Mouse (Mus musculus) hindbrain, embryonic 15.5 days (tissue): ENCODE measurements at regions not wholly inside any gene's neighbourhood (a gene's known extent, or its start where the extent isn't known, plus 50 kb on each side); places are given as distances from the start of the nearest gene placed in this dataset.

Experiments
- ATAC-seq: fragments of 200-750 bp; cut with Nextera tagmentation; 2 replicates; pipeline ENCODE4 v1.8.0; 2017; ENCODE audit warnings: low read depth, moderate number of reproducible peaks, moderate TSS enrichment; ENCODE audit not compliant: low FRiP score
- H3K27ac ChIP-seq: fragments of 300-500 bp; sonication (generic); replicated peaks from 2 replicates; pipeline ENCODE4 v1.5.1; 2015; ENCODE audit warnings: mild to moderate bottlenecking, inconsistent platforms
- H3K27me3 ChIP-seq: fragments of 300-500 bp; sonication (generic); 2 replicates; pipeline ENCODE4 v1.6.1; 2015; ENCODE audit warnings: control low read depth, inconsistent platforms
- H3K36me3 ChIP-seq: fragments of 300-500 bp; sonication (generic); 2 replicates; pipeline ENCODE4 v1.6.1; 2015; ENCODE audit warnings: control low read depth, inconsistent platforms
- H3K4me1 ChIP-seq: fragments of 300-500 bp; sonication (generic); replicated peaks from 2 replicates; pipeline ENCODE4 v1.6.1; 2015; ENCODE audit warnings: control low read depth, inconsistent platforms
- H3K4me2 ChIP-seq: fragments of 300-500 bp; sonication (generic); 2 replicates; pipeline ENCODE4 v1.6.1; 2015; ENCODE audit warnings: moderate library complexity, mild to moderate bottlenecking, inconsistent platforms
- H3K4me3 ChIP-seq: fragments of 300-500 bp; sonication (generic); 2 replicates; pipeline ENCODE4 v1.5.1; 2015; ENCODE audit warnings: mild to moderate bottlenecking, inconsistent platforms
- H3K9ac ChIP-seq: fragments of 300-500 bp; sonication (generic); 2 replicates; pipeline ENCODE4 v1.6.1; 2015; ENCODE audit warnings: inconsistent platforms
- H3K9me3 ChIP-seq: fragments of 300-500 bp; sonication (generic); 2 replicates; pipeline ENCODE4 v1.6.1; 2016; ENCODE audit warnings: control low read depth, inconsistent platforms
- WGBS: fragments of 180-500 bp; shearing (Covaris S2); methylation state at CpG from one replicate; pipeline ENCODE4 v1.1.7; 2015; 5-methylcytosine and 5-hydroxymethylcytosine counted together

DNA sequence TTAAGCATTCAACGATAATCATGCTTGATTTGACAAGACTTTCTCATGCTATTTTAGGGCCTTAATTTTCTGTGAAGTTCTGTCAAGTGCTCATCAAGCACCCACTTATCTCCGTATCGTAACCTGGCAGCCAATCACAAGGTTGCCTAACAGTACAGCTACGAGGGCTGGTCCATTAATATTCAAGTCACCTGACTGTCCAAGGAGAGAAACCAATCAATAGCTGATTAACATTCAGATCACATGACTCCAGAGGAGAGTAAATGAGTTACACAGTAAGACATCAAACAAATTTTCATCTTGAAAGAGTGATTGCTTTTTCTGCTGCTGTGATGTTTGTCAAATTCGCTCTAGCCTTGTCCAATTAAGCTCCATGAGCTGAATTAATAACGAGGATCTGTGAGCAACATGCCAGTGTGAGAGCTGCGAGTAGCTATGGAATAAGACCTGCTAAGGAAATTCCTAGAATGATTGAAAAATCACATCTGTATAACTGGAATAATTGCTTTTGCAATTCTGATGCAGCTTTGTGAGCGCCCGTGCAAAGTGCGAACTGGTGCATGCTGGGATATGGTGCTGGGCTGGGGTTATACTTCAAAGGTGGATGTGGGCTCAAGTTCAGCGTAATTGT is 181.9 kb upstream of the Tle1 start:
- peak overlapping the region; percentile 49 for H3K4me2 ChIP-seq
- H3K9ac ChIP-seq = 0 out of 2 replicates have a peak overlapping the region, but pooled peaks have one; percentile 5
- no peak overlapping the region for H3K27ac ChIP-seq
- H3K9me3 ChIP-seq = no peaks in the 10 kb centered on the region
- no peaks in the 10 kb centered on the region for H3K36me3 ChIP-seq
- H3K4me1 ChIP-seq = peaks cover 37% of the 10 kb centered on the region
- ATAC-seq = peak; percentile 67
- WGBS = 32% methylated on average over 11 of the region's 11 CpGs
- H3K27me3 ChIP-seq = peaks cover 6% of the 10 kb centered on the region; the same call in 1 of the 2 replicates
- peak overlapping the region; percentile 21; the same call in 1 of the 2 replicates for H3K4me3 ChIP-seq

DNA sequence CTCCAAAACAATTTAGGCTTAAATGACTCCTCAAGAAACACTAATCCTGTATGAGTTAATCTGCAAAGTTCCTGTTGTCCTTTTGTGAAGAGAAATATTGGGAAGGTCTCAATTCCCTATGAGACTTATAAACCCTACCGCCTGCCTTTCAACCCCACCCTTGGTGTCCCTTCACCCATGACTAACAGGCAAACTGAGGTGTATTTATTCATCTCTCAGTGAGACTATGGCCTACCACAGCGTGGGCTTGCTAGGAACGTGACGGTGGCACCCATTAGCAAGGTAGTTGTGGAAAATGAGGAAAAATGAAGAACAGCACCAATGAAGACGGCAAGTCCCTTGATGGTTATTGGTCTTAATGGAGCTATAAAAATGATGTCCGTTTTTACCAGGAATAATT is 181.0 kb upstream of the Tle1 start:
- Histone ChIP-seq H3K4me2 (no peak overlapping the region), H3K9me3 (no peaks in the 10 kb centered on the region), H3K27me3 (0 out of 2 replicates have a peak, but pooled peaks cover 6% of the 10 kb centered on the region), H3K4me3 (no peak overlapping the region), H3K27ac (no peak overlapping the region), H3K4me1 (peaks cover 37% of the 10 kb centered on the region), H3K9ac (no peak overlapping the region), H3K36me3 (no peaks in the 10 kb centered on the region)
- ATAC-seq = no peak
- 40% methylated on average over 6 of the region's 6 CpGs for WGBS

DNA sequence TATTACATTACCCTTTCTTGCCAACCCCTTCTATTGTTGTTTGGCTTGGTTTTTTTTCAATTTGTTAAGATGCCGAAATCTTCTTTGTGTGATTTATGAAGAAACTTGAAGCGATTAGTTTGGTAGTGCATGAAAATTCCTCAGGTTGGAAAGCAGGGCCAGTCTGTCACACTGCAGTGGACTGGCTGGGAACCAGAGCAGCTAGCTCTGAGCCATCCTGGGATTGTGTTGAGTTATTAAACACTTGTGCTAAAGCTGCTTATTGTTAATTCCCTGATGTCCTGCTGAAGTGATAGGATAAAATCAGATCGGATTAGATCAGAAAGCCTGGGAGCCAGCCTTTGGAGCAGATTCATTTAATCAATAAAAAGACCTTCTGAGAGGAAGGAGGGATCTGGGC is 180.4 kb upstream of the Tle1 start:
- peaks cover 36% of the 10 kb centered on the region for H3K4me1 ChIP-seq
- no peak overlapping the region for H3K27ac ChIP-seq
- H3K4me2 ChIP-seq = no peak overlapping the region
- H3K4me3 ChIP-seq = no peak overlapping the region
- peaks cover 6% of the 10 kb centered on the region; the same call in 1 of the 2 replicates for H3K27me3 ChIP-seq
- no peaks in the 10 kb centered on the region for H3K36me3 ChIP-seq
- 56% methylated on average over 3 of the region's 3 CpGs for WGBS
- no peak for ATAC-seq
- no peak overlapping the region for H3K9ac ChIP-seq
- no peaks in the 10 kb centered on the region for H3K9me3 ChIP-seq

DNA sequence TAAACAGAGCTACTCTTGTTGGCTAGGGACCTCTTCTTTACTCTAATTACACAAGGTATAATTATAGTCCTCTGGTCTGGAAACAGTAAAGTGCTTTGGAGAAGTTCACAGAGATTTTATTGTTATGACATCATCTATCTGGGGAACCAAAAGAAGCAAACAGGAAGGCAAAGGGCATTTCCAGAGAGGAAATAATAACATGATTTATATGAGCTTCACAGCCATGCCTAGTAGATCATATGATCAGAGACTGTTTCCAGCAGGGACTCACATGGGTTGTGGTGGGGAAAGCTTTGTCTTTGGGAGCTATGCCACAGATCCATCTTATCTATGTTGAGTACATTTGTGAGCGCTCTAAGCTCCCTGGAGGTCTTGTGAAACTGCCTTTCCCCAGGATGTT is 178.8 kb upstream of the Tle1 start:
- no peak overlapping the region for H3K4me3 ChIP-seq
- H3K27ac ChIP-seq = no peak overlapping the region
- peaks cover 6% of the 10 kb centered on the region; the same call in 1 of the 2 replicates for H3K27me3 ChIP-seq
- ATAC-seq = no peak
- WGBS = 97% methylated on average over 1 of the region's 1 CpGs
- H3K4me2 ChIP-seq = no peak overlapping the region
- no peak overlapping the region for H3K9ac ChIP-seq
- H3K9me3 ChIP-seq = no peaks in the 10 kb centered on the region
- H3K36me3 ChIP-seq = no peaks in the 10 kb centered on the region
- H3K4me1 ChIP-seq = peaks cover 20% of the 10 kb centered on the region

DNA sequence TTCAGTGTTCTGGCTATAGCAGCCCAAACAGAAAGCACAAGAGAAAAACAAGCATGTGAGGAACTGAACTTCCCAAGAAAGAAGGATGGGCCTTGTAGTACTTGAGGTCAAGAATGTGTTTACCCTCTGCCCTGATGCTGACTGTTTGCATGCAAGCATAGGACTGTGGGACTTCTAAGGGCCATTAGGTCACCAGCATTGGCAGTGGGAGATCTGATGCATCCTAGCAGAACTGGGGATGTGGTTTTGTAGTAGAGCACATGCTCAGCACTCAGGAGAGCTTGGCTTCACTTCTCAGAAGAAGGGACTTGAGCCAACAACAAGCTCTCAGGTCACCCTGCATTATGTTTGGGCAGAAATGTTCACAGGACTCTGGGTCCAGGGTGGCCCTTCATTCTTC is 178.3 kb upstream of the Tle1 start:
- no peaks in the 10 kb centered on the region for H3K36me3 ChIP-seq
- no peak overlapping the region for H3K4me3 ChIP-seq
- peaks cover 6% of the 10 kb centered on the region; the same call in 1 of the 2 replicates for H3K27me3 ChIP-seq
- H3K9me3 ChIP-seq = no peaks in the 10 kb centered on the region
- no peak overlapping the region for H3K27ac ChIP-seq
- H3K4me1 ChIP-seq = peaks cover 17% of the 10 kb centered on the region
- no peak for ATAC-seq
- H3K4me2 ChIP-seq = no peak overlapping the region
- H3K9ac ChIP-seq = no peak overlapping the region

DNA sequence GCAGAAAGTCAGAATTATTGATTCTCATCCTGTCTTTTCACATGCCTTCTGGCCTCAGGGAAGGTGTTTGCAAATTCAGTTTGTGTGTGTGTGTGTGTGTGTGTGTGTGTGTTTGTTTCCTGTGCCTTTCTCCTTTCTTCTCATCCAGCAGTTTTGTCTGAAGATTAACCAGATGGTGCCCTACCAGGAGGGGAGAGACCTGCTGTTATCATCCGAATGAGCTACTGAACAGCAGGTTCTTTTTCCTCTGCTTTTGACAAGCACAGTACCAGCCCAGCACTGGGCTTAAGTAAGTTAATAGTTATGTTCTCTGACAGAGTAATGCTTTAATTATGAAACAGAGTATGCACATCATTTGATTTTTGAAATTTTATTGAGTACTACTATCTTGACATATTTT is 176.8 kb upstream of the Tle1 start:
- WGBS = 22% methylated on average over 1 of the region's 1 CpGs
- Histone ChIP-seq H3K9me3 (no peaks in the 10 kb centered on the region), H3K9ac (no peak overlapping the region), H3K27me3 (peaks cover 8% of the 10 kb centered on the region; the same call in 1 of the 2 replicates), H3K36me3 (no peaks in the 10 kb centered on the region), H3K27ac (no peak overlapping the region), H3K4me3 (no peak overlapping the region), H3K4me1 (peaks cover 3% of the 10 kb centered on the region), H3K4me2 (no peak overlapping the region)
- ATAC-seq = peak; percentile 70; the same call in 1 of the 2 replicates

DNA sequence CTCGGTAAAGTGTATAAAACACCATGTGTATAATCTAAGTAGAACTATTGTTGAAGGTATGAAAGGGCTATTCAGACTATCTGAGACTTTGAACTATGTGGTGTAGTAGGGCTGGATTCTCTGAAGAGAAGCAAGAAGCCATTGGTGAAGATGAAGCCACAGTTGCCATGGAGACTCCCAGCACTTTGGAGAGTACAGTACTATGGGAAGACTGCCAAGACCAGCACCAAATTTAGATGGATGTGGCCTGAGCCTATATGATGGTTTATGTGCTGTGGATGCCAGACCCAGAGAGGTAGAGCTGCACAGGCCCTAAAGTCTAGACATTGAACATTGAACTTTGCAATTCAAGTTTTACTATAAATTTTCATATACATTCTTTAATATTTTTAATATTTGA is 151.3 kb upstream of the Tle1 start:
- Histone ChIP-seq H3K4me1 (no peaks in the 10 kb centered on the region), H3K27ac (no peak overlapping the region), H3K36me3 (no peaks in the 10 kb centered on the region), H3K9ac (no peak overlapping the region), H3K9me3 (no peaks in the 10 kb centered on the region), H3K4me2 (no peak overlapping the region), H3K27me3 (no peaks in the 10 kb centered on the region), H3K4me3 (no peak overlapping the region)
- WGBS = 43% methylated on average over 1 of the region's 1 CpGs
- no peak for ATAC-seq

DNA sequence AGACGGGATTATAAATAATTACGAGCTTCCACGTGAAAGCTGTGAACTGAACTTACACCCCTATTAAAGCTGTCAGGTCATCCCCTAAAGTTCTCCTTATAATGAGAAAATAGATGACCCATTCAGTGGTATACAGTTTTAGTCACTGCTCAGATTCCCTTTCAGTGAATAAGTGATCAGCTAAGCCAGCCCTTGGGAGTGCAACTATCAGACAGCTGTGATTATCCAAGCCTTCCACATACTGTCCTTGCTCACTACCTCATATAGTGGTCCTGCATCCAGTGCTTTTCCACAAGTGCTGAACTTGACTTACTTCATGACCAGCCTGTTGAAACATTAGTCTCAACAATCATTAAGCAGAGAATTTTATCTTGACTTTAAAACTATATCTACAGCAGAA is 131.2 kb upstream of the Tle1 start:
- no peaks in the 10 kb centered on the region for H3K4me1 ChIP-seq
- no peak overlapping the region for H3K4me3 ChIP-seq
- H3K27ac ChIP-seq = no peak overlapping the region
- H3K9ac ChIP-seq = no peak overlapping the region
- H3K36me3 ChIP-seq = no peaks in the 10 kb centered on the region
- no peak for ATAC-seq
- H3K4me2 ChIP-seq = no peak overlapping the region
- H3K9me3 ChIP-seq = no peaks in the 10 kb centered on the region
- H3K27me3 ChIP-seq = no peaks in the 10 kb centered on the region
- WGBS = 83% methylated on average over 3 of the region's 3 CpGs

DNA sequence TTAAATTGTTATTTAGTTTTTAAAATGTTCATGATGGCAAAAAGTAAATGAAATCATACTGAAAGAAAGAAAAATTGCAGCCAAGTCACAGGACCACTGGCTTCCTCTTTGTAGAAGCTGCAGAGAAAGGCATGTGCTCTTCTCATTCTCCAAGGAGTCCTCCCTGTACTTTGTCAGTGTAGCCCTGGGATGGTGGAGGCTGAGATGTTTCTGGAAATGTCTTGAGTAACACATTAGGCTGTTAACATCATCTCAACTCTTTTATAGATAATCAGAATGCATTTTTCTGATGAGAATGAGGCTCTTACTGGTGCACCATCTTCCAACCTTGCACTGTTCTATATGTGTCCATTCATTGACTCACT is 128.3 kb upstream of the Tle1 start:
- no peaks in the 10 kb centered on the region for H3K27me3 ChIP-seq
- no peak overlapping the region for H3K27ac ChIP-seq
- no peaks in the 10 kb centered on the region for H3K36me3 ChIP-seq
- no peaks in the 10 kb centered on the region for H3K9me3 ChIP-seq
- no peak for ATAC-seq
- H3K4me2 ChIP-seq = no peak overlapping the region
- H3K4me1 ChIP-seq = no peaks in the 10 kb centered on the region
- no peak overlapping the region for H3K9ac ChIP-seq
- H3K4me3 ChIP-seq = no peak overlapping the region

DNA sequence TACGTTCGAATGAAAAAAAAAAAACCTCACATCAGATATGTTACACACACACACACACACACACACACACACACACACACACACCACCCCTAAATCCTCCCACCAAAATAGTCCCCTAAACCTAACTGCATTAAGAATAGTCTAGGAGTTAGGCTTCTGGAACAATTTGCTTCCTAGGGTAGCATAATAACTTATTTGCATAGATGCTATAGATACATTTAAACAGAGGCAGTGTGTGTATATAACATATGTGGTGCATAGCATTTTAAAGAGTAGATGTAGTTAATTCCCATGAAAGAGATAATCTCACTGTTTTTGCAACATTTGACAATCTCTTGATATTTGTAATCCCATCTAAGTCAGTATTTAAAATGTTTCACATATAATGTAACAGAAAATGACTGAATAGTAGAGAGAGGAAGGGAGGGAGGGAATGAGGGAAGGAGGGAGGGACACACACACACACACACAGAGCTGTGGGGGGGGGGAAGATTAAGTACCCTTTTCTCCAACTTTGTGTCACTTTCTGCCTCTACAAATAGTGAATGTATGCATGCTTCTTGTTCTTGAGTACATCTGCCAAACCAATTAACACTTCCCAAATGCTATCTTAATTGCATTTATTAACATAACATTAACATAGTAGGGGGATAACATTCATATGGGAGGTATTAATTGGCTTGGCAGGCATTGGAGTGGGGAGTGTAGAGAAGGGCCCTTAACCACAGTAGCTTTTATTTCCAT is 127.7 kb upstream of the Tle1 start:
- no peaks in the 10 kb centered on the region for H3K4me1 ChIP-seq
- H3K36me3 ChIP-seq = no peaks in the 10 kb centered on the region
- H3K9me3 ChIP-seq = no peaks in the 10 kb centered on the region
- H3K9ac ChIP-seq = no peak overlapping the region
- H3K27me3 ChIP-seq = no peaks in the 10 kb centered on the region
- H3K4me2 ChIP-seq = no peak overlapping the region
- 95% methylated on average over 2 of the region's 2 CpGs for WGBS
- no peak for ATAC-seq
- H3K27ac ChIP-seq = no peak overlapping the region
- no peak overlapping the region for H3K4me3 ChIP-seq

DNA sequence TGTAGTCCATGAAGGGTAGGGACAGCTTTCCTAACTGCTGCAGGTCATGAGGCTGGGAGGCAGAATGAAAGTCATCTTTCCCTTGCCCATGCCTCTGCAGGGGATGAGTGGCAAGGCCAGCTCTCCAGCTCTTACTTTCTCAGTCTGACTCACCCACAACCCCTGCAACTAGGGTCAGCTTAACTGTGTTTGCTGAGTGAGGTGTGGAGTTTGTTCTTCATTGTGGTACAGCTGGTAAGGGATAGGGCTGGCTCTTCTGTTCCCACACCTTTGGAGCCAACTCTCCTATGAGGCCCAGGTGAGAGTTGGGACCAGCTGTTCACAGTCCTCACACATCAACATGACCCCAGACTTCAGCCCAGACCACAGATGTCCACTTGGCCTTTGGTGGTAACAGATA is 124.2 kb upstream of the Tle1 start:
- no peaks in the 10 kb centered on the region for H3K27me3 ChIP-seq
- H3K9ac ChIP-seq = no peak overlapping the region
- H3K27ac ChIP-seq = no peak overlapping the region
- no peak overlapping the region for H3K4me3 ChIP-seq
- no peaks in the 10 kb centered on the region for H3K36me3 ChIP-seq
- no peak overlapping the region for H3K4me2 ChIP-seq
- no peak for ATAC-seq
- no peaks in the 10 kb centered on the region for H3K4me1 ChIP-seq
- H3K9me3 ChIP-seq = no peaks in the 10 kb centered on the region

DNA sequence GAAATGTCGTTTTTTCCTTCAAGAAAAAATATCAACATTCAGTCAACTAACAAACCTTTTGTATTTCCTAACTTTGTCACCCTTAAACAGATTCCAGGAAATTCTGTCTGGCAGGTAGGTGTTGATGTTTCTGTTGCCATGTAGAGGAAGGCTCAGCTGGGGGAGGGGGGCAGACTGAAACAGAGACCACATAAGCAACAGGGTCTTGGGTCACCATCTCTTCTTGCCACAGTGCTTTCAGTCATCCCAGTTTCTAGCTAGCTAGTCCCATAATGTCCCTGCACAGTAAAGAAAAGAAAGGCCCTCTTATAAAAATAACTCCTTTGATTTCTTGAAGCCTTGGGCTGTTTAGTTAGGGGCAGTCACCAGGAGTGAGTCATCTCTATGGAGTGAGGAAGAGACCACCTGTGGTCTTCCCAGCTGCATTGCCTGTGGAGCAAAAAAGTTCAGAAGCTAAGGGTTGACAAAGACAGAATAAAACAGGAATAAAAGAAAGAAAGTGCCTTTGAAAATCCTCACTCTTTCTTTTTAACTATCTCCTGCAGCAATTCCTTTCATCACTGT is 84.5 kb upstream of the Tle1 start:
- WGBS = 63% methylated on average over 1 of the region's 1 CpGs
- Histone ChIP-seq H3K4me3 (no peak overlapping the region), H3K36me3 (no peaks in the 10 kb centered on the region), H3K27ac (no peak overlapping the region), H3K4me2 (no peak overlapping the region), H3K4me1 (no peaks in the 10 kb centered on the region), H3K9me3 (no peaks in the 10 kb centered on the region), H3K9ac (no peak overlapping the region), H3K27me3 (no peaks in the 10 kb centered on the region)
- no peak for ATAC-seq
